Mouse (Mus musculus) MEL (cell line): Measurements from ENCODE around the gene C1qtnf3.

Experiments used
- CTCF ChIP-seq, 3 experiments: IDR thresholded peaks in 2 of 3; conservative IDR thresholded peaks in 1 of 3; 2 replicates each; pipeline ENCODE4 v1.5.1; 2011 to 2012; ENCODE audit warnings: low read length in 3 of 3, low read depth in 2 of 3, mild to moderate bottlenecking in 2 of 3, improper control_type of control experiment in 1 of 3, inconsistent platforms in 1 of 3, mixed read lengths in 1 of 3, moderate library complexity in 1 of 3; ENCODE audit not compliant: control insufficient read depth in 1 of 3, insufficient read depth in 1 of 3, poor library complexity in 1 of 3, severe bottlenecking in 1 of 3
- GATA1 ChIP-seq: IDR thresholded peaks from 2 replicates; pipeline ENCODE4 v1.6.1; 2011; ENCODE audit warnings: low read depth, low read length, improper control_type of control experiment
- HCFC1 ChIP-seq: IDR thresholded peaks from 2 replicates; pipeline ENCODE4 v1.6.1; 2012; ENCODE audit warnings: low read depth, mild to moderate bottlenecking, inconsistent platforms, low read length, improper control_type of control experiment, moderate library complexity
- MAFK ChIP-seq: IDR thresholded peaks from 2 replicates; pipeline ENCODE4 v1.6.1; 2011; ENCODE audit warnings: low read depth, mild to moderate bottlenecking, low read length, improper control_type of control experiment, borderline replicate concordance
- MAX ChIP-seq: IDR thresholded peaks from 2 replicates; pipeline ENCODE4 v1.6.1; 2011; ENCODE audit warnings: low read length, improper control_type of control experiment
- POLR2A ChIP-seq, 2 experiments: IDR thresholded peaks; 2 replicates each; pipeline ENCODE4 v1.6.1; 2011 to 2012; ENCODE audit warnings: low read length in 2 of 2, mild to moderate bottlenecking in 2 of 2, control low read depth in 1 of 2, improper control_type of control experiment in 1 of 2, low read depth in 1 of 2, moderate library complexity in 1 of 2; ENCODE audit not compliant: control insufficient read depth in 1 of 2, insufficient read depth in 1 of 2, poor library complexity in 1 of 2
- RAD21 ChIP-seq: IDR thresholded peaks from 2 replicates; pipeline ENCODE4 v1.6.1; 2011; ENCODE audit warnings: mild to moderate bottlenecking, low read depth, low read length, improper control_type of control experiment
- TAL1 ChIP-seq: IDR thresholded peaks from 2 replicates; pipeline ENCODE4 v1.6.1; 2012; ENCODE audit warnings: mild to moderate bottlenecking, inconsistent platforms, low read length, moderate library complexity, mixed read lengths
- USF1 ChIP-seq: IDR thresholded peaks from 2 replicates; pipeline ENCODE4 v1.6.1; 2014; ENCODE audit warnings: low read depth, mild to moderate bottlenecking, inconsistent platforms, low read length, improper control_type of control experiment, moderate library complexity
- ZNF384 ChIP-seq: IDR thresholded peaks from 2 replicates; pipeline ENCODE4 v1.6.1; 2012; ENCODE audit warnings: low read depth, mild to moderate bottlenecking, inconsistent platforms, low read length, improper control_type of control experiment

GRCm38 (mm10) chr15:10920212-10920611 lies 31.9 kb upstream of the C1qtnf3 start:
- TF ChIP-seq GATA1 (no peak), MAX (no peak), POLR2A (IDR thresholded peaks at IDR 0.05; ENCODE audit: control insufficient read depth in 1 of 2, insufficient read depth in 1 of 2, low read depth in 1 of 2, low read length in 2 of 2, poor library complexity in 1 of 2) (no peak), MAFK (no peak), HCFC1 (no peak), TAL1 (no peak), CTCF (IDR thresholded peaks at IDR 0.05 in 2 of 3, conservative IDR thresholded peaks at IDR 0.05 in 1 of 3; ENCODE audit: control insufficient read depth in 1 of 3, insufficient read depth in 1 of 3, low read depth in 2 of 3, low read length in 3 of 3, poor library complexity in 1 of 3, severe bottlenecking in 1 of 3) (no peak), RAD21 (no peak), USF1 (no peak), ZNF384 (no peak)
